ENCODE assay signal across 27 mouse cellular contexts in the genomic region with DNA sequence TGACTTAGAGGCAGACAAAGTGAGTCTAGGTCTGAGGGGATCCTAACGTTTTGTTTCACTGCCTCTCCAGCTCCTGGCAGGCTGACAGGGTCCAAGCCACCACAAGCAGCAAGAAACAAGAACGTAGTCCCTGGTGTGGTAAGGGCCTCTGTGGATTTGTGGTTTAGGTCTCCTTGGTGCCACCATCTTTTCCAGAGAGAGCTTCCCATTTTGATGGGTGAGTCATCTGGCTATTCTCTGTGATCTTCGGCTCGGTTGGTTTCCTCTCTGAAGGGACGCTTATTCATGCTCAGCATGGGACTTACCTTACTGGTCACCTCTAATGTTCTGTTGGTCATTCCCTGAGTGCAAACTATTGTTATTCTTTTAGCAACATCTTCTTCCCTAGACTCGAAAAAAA. TPM values are rescaled to one million over a fixed set of nuclear protein-coding genes. Genes with fewer than 3 reads are reported as not detected.
A peak's percentile ranks its signal among the peaks of the same experiment; 100 is the strongest.
DNase-seq lines count a peak whose midpoint lies in the region; ATAC-seq lines count a peak whose summit lies in the region.
"Had no signal": no experiment of that assay in that cellular context is flagged by ENCODE, and none has a peak within 500 bp of the region (broad histone marks: within the 10 kb centered on the region; RNA-seq: fewer than 3 reads in every experiment).

No protein-coding gene starts in this region.

- no peaks in the 10 kb centered on the region for H3K9me3 ChIP-seq in megakaryocyte, embryonic 14.5 days
- H3K9me3 ChIP-seq in midbrain, embryonic 15.5 days: no peaks in the 10 kb centered on the region
- H3K9me3 ChIP-seq: embryonic facial prominence, embryonic 13.5 days; forebrain, embryonic 13.5 days; heart, embryonic 10.5 days; hindbrain, embryonic 13.5 days had no signal

- peaks cover 10% of the 10 kb centered on the region for H3K4me1 ChIP-seq in megakaryocyte, embryonic 14.5 days
- no peaks in the 10 kb centered on the region for H3K4me1 ChIP-seq in midbrain, embryonic 15.5 days
- H3K4me1 ChIP-seq: embryonic facial prominence, embryonic 13.5 days; forebrain, embryonic 13.5 days; heart, embryonic 10.5 days; hindbrain, embryonic 13.5 days had no signal

- no peak overlapping the region for H3K9ac ChIP-seq in midbrain, embryonic 15.5 days
- H3K9ac ChIP-seq: embryonic facial prominence, embryonic 13.5 days; forebrain, embryonic 13.5 days; forebrain, postnatal 0 days; hindbrain, embryonic 13.5 days had no signal

- WGBS in midbrain, embryonic 15.5 days: 43% methylated on average over 6 of the region's 6 CpGs

- peak; percentile 78 for ATAC-seq in common myeloid progenitor, adult 5-6 weeks (replicated peaks; ENCODE audit: low read depth, poor library complexity, severe bottlenecking)
- ATAC-seq in midbrain, embryonic 15.5 days (replicated peaks): no peak
- ATAC-seq: CD4-positive, CD25-positive, alpha-beta regulatory T cell, adult 4 months; forebrain, embryonic 13.5 days; forebrain, postnatal 0 days; hindbrain, postnatal 0 days had no signal

- H3K27me3 ChIP-seq in megakaryocyte, embryonic 14.5 days (replicated peaks): no peaks in the 10 kb centered on the region
- H3K27me3 ChIP-seq in midbrain, embryonic 15.5 days (replicated peaks): no peaks in the 10 kb centered on the region
- H3K27me3 ChIP-seq: embryonic facial prominence, embryonic 13.5 days; forebrain, embryonic 13.5 days; hindbrain, embryonic 13.5 days had no signal

- peak; percentile 13 to 15 for DNase-seq in cerebellum, postnatal 10 days
- no peak for DNase-seq in cerebellum, adult 9-10 months
- peak; percentile 65 for DNase-seq in 416B (ENCODE audit: low read depth)
- no peak for DNase-seq in thymus, adult 18-20 months
- DNase-seq in cerebellum, adult 18-20 months: no peak
- DNase-seq: adrenal gland, adult 2 months; adrenal gland, postnatal 25 days; cerebellum, adult 2 months; cerebellum, postnatal 25 days; forebrain, postnatal 0 days; gastrocnemius, postnatal 25 days; heart, adult 18-20 months; heart, postnatal 10 days had no signal

- no peaks in the 10 kb centered on the region for H3K36me3 ChIP-seq in megakaryocyte, embryonic 14.5 days (replicated peaks; ENCODE audit: low read length)
- no peaks in the 10 kb centered on the region for H3K36me3 ChIP-seq in midbrain, embryonic 15.5 days (replicated peaks)
- H3K36me3 ChIP-seq: embryonic facial prominence, embryonic 13.5 days; G1E; heart, embryonic 10.5 days; hindbrain, embryonic 13.5 days had no signal

- no peak overlapping the region for H3K4me2 ChIP-seq in midbrain, embryonic 15.5 days
- H3K4me2 ChIP-seq: embryonic facial prominence, embryonic 13.5 days; forebrain, embryonic 13.5 days; hindbrain, embryonic 13.5 days had no signal

- H3K27ac ChIP-seq in midbrain, embryonic 15.5 days: no peak overlapping the region
- H3K27ac ChIP-seq: embryonic facial prominence, embryonic 13.5 days; forebrain, embryonic 13.5 days; heart, embryonic 10.5 days; hindbrain, embryonic 13.5 days; hindbrain, postnatal 0 days had no signal

- peak overlapping the region; percentile 2 for H3K4me3 ChIP-seq in megakaryocyte, embryonic 14.5 days (replicated peaks)
- H3K4me3 ChIP-seq in midbrain, embryonic 15.5 days: no peak overlapping the region
- H3K4me3 ChIP-seq: embryonic facial prominence, embryonic 13.5 days; forebrain, embryonic 13.5 days; heart, embryonic 10.5 days; hindbrain, embryonic 13.5 days had no signal

RNA-seq across cellular contexts. Expression of a gene that starts 27.6 kb away (rescaled TPM):
- total RNA-seq in common myeloid progenitor, adult 5-6 weeks (2017): 1.5 and 1.9 TPM in 2 replicates
- polyA plus RNA-seq in megakaryocyte, embryonic 14.5 days (2012; ENCODE audit: insufficient read depth, low replicate concordance): 1.2 and 3.5 TPM in 2 replicates
- polyA plus RNA-seq in midbrain, embryonic 15.5 days (2015; fragmentation: Nextera tagmentation; extraction: Ambion mirVana): 0.47 and 0.57 TPM in 2 replicates
- polyA plus RNA-seq: G1E had no signal

RNA-seq across cellular contexts. Expression of a gene that starts 28.0 kb away (rescaled TPM):
- total RNA-seq in common myeloid progenitor, adult 5-6 weeks (2017): not detected in 2 replicates
- polyA plus RNA-seq in megakaryocyte, embryonic 14.5 days (2012; ENCODE audit: insufficient read depth, low replicate concordance): not detected in 2 replicates
- polyA plus RNA-seq in midbrain, embryonic 15.5 days (2015; fragmentation: Nextera tagmentation; extraction: Ambion mirVana): not detected in 2 replicates
- total RNA-seq: adrenal gland, adult 2 months; adrenal gland, postnatal 25 days; forebrain, postnatal 0 days; G1E; gastrocnemius, adult 18-20 months; gastrocnemius, postnatal 25 days; heart, adult 18-20 months; heart, postnatal 10 days; hematopoietic stem cell, adult 5-6 weeks; hindbrain, postnatal 0 days had no signal
- polyA plus RNA-seq: adrenal gland, adult 2 months; CD4-positive, CD25-positive, alpha-beta regulatory T cell, adult 4 months; cerebellum, adult 2 months; embryonic facial prominence, embryonic 13.5 days; forebrain, embryonic 13.5 days; forebrain, postnatal 0 days; G1E; heart, embryonic 10.5 days; heart, embryonic 14.5 days; hindbrain, embryonic 13.5 days; hindbrain, postnatal 0 days; intestine, embryonic 14.5 days had no signal

Comparison
In these comparisons a context has a peak if more than half of its experiments do, and no peak if none do; other contexts are left out.
1. DNase-seq: peak in cerebellum, postnatal 10 days (2 of 2) and 416B (single experiment); none in cerebellum, adult 9-10 months (single experiment), thymus, adult 18-20 months (0 of 2) and cerebellum, adult 18-20 months (0 of 2).